Mouse (Mus musculus) kidney, postnatal 14 days (tissue): ENCODE results near the gene Hspb8.
"Not testable (repeated sequence)": the region's sequence is repeated elsewhere in the genome, so short reads cannot be mapped to it uniquely, and the experiment has no call there.

Experiments used
- DNase-seq: peaks from one replicate; pipeline ENCODE4 v3.0.0; 2022; ENCODE audit warnings: mixed read lengths

Hspb8 gene

GRCm38 (mm10) chr5:116387302-116387935 lies 35.2 kb downstream of the Hspb8 start:
- DNase-seq: no peak

GRCm38 (mm10) chr5:116386020-116386419 lies 36.6 kb downstream of the Hspb8 start:
- DNase-seq: peak; percentile 52

GRCm38 (mm10) chr5:116382646-116383045 lies 40.0 kb downstream of the Hspb8 start:
- not testable (repeated sequence) for DNase-seq

- no peak for DNase-seq
These were observed 40.9 kb downstream of the Hspb8 start for GRCm38 (mm10) chr5:116381726-116382125.

- peak; percentile 5 for DNase-seq
These were observed 41.4 kb downstream of the Hspb8 start for GRCm38 (mm10) chr5:116381217-116381616.

- no peak for DNase-seq
These were observed 42.3 kb downstream of the Hspb8 start for GRCm38 (mm10) chr5:116380384-116380783.

GRCm38 (mm10) chr5:116378872-116379271 lies 43.8 kb downstream of the Hspb8 start:
- no peak for DNase-seq

- DNase-seq: no peak
These were observed 54.7 kb downstream of the Hspb8 start for GRCm38 (mm10) chr5:116367923-116368322.

- DNase-seq: no peak
These were observed 55.6 kb downstream of the Hspb8 start for GRCm38 (mm10) chr5:116366889-116367682.

GRCm38 (mm10) chr5:116361342-116361741 lies 61.3 kb downstream of the Hspb8 start:
- DNase-seq: no peak

- no peak for DNase-seq
These were observed 61.9 kb downstream of the Hspb8 start for GRCm38 (mm10) chr5:116360751-116361150.
